Mouse (Mus musculus) embryonic facial prominence, embryonic 13.5 days (tissue): ENCODE results near the gene Slc12a9. TPM values are rescaled to one million over a fixed set of nuclear protein-coding genes. Genes with fewer than 3 reads are reported as not detected.
A peak's percentile ranks its signal among the peaks of the same experiment; 100 is the strongest.
"Not testable (repeated sequence)": the region's sequence is repeated elsewhere in the genome, so short reads cannot be mapped to it uniquely, and the experiment has no call there.

Experiments
- ATAC-seq: fragments of 200-750 bp; cut with Nextera tagmentation; 2 replicates; pipeline ENCODE4 v1.8.0; 2017; ENCODE audit warnings: low read depth; ENCODE audit not compliant: insufficient number of reproducible peaks, insufficient read depth, low FRiP score, low TSS enrichment
- H3K27ac ChIP-seq: fragments of 300-500 bp; sonication (generic); 2 replicates; pipeline ENCODE4 v1.5.1; 2015; ENCODE audit warnings: moderate library complexity, mild to moderate bottlenecking, inconsistent platforms
- H3K27me3 ChIP-seq: fragments of 300-500 bp; sonication (generic); 2 replicates; pipeline ENCODE4 v1.6.1; 2015; ENCODE audit warnings: mild to moderate bottlenecking, inconsistent platforms
- H3K36me3 ChIP-seq: fragments of 300-500 bp; sonication (generic); 2 replicates; pipeline ENCODE4 v1.6.1; 2015; ENCODE audit warnings: mild to moderate bottlenecking, inconsistent platforms
- H3K4me1 ChIP-seq: fragments of 300-500 bp; sonication (generic); 2 replicates; pipeline ENCODE4 v1.6.1; 2015; ENCODE audit warnings: inconsistent platforms
- H3K4me2 ChIP-seq: fragments of 300-500 bp; sonication (generic); 2 replicates; pipeline ENCODE4 v1.6.1; 2015; ENCODE audit warnings: moderate library complexity, mild to moderate bottlenecking, inconsistent platforms
- H3K4me3 ChIP-seq: fragments of 300-500 bp; sonication (generic); 2 replicates; pipeline ENCODE4 v1.5.1; 2015; ENCODE audit warnings: mild to moderate bottlenecking, inconsistent platforms
- H3K9ac ChIP-seq: fragments of 300-500 bp; sonication (generic); 2 replicates; pipeline ENCODE4 v1.6.1; 2015; ENCODE audit warnings: mild to moderate bottlenecking, inconsistent platforms
- H3K9me3 ChIP-seq: fragments of 300-500 bp; sonication (generic); 2 replicates; pipeline ENCODE4 v1.6.1; 2016; ENCODE audit warnings: inconsistent platforms
- WGBS: fragments of 180-500 bp; shearing (Covaris S2); methylation state at CpG from one replicate; pipeline ENCODE4 v1.1.7; 2015; ENCODE audit warnings: mixed read lengths; 5-methylcytosine and 5-hydroxymethylcytosine counted together
- microRNA-seq: library from miRNA; unstranded; fragments of <30 nt; microRNA quantifications from one replicate; pipeline ENCODE4, GENCODE M21; 2016
- polyA plus RNA-seq: library from polyadenylated mRNA; unstranded; fragments of >200 nt; fragmentation: Nextera tagmentation; extraction: Ambion mirVana; gene quantifications from 2 replicates; pipeline ENCODE4 v1.2.1, GENCODE M21; 2015

Gene Slc12a9
- polyA plus RNA-seq, 1 experiment from 2014 or later = 16.0 TPM

- H3K9me3 ChIP-seq = no peaks in the 10 kb centered on the region
- ATAC-seq = no peak
- H3K4me3 ChIP-seq = no peak overlapping the region
- H3K4me1 ChIP-seq = peaks cover 31% of the 10 kb centered on the region
- no peak overlapping the region for H3K27ac ChIP-seq
- H3K9ac ChIP-seq = no peak overlapping the region
- H3K27me3 ChIP-seq = peaks cover 40% of the 10 kb centered on the region
- WGBS = 64% methylated on average over 5 of the region's 5 CpGs
- H3K4me2 ChIP-seq = no peak overlapping the region
- no peaks in the 10 kb centered on the region for H3K36me3 ChIP-seq
Measured at GRCm38 (mm10) chr5:137285045-137285444, 48.4 kb downstream of the Slc12a9 start.

GRCm38 (mm10) chr5:137284411-137284810 is 49.0 kb downstream of the Slc12a9 start:
- not testable (repeated sequence) for H3K9ac ChIP-seq, H3K9me3 ChIP-seq, H3K4me3 ChIP-seq, ATAC-seq, H3K36me3 ChIP-seq, H3K4me2 ChIP-seq, H3K27ac ChIP-seq
- peaks cover 26% of the 10 kb centered on the region for H3K4me1 ChIP-seq
- WGBS = 85% methylated on average over 6 of the region's 6 CpGs
- H3K27me3 ChIP-seq = peaks cover 33% of the 10 kb centered on the region

DNA sequence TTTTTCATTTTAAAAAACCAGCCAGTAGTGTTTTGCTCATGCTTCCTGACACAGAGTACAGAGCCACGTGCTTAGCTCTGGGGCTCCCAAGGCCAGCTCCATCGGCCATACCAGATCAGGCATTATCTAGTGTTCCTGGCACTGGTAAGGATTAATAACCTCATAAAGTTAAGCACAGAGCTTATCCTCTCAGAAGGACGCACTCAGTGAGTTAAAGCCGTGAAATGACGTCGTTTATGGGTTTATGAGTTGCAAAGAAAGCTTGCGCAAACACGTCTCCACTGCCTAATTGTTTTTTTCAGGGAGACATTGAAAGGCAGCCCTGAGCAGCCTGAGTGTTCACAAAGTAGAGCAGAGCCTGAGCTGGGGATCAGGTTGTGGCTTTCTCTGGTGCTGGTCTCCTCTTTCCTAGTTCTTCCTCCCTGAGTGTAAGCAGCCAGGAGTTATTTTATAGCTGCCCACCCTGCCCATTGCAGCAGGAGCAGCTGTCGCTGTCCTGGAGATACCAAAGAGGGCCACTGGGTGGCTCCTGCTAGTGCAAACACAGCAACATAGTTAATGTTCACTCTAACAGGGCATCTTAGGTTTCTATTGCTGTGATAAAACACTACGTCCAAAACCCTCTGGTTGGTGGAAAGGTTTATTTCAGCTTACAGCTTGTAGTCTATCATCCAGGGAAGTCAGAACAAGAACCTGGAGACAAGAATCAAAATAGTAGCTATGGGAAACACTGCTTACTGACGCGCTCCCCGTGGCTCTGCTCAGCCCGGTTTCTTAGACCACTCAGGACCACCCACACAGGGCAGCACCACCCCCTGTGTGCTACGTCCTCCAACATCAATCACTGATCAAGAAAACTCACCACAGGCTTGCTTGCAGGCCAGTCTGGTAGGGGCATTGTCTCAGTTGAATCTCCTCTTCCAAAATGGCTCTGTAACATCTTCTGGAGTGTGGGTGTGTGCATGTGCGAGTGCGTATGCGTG is 55.7 kb downstream of the Slc12a9 start:
- H3K27ac ChIP-seq = no peak overlapping the region
- H3K4me1 ChIP-seq = no peaks in the 10 kb centered on the region
- H3K36me3 ChIP-seq = no peaks in the 10 kb centered on the region
- 59% methylated on average over 18 of the region's 18 CpGs for WGBS
- H3K4me3 ChIP-seq = no peak overlapping the region
- no peak for ATAC-seq
- H3K27me3 ChIP-seq = peaks cover 4% of the 10 kb centered on the region; the same call in 1 of the 2 replicates
- peaks cover 7% of the 10 kb centered on the region for H3K9me3 ChIP-seq
- no peak overlapping the region for H3K9ac ChIP-seq
- H3K4me2 ChIP-seq = no peak overlapping the region

DNA sequence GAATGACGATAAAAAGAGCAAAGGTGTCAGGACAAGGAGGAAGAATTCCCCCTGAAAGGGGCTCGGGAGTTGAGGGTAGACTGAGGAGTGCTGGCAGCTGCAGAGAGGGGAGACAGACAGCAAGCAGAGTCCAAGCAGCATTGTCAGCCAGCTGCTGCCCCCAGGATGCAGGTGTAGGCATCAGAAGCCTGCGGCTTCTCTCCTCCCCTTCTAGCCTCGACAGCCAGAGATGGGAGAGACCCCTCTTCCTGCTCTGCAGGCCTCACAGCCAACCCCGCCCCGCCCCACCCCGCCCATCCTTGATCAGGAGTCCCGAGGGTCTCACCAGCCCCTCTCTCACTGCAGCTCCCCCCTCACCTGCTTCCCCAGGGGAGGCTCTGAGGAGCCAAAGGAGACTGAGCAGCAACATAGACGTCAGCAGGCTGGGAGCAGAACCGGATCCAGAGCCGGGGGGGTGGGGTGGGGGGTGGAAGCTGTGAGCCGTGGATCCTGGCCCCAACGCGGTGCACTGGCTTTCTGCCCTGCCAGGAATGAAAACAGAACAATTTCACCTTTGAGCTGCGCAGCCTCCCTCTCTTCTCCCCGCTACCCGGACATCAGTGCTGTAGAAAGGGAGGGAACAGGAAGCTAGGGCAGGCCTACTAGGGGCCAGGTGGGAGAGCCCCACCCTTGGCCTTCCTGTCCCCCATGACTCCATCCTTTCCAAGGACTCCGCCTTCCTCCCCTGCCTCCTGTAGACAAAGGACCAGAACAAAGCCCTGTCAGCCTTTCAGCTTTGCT is 65.1 kb downstream of the Slc12a9 start:
- no peak for ATAC-seq
- 32% methylated on average over 17 of the region's 18 CpGs for WGBS
- Histone ChIP-seq H3K27me3 (no peaks in the 10 kb centered on the region; the same call in 1 of the 2 replicates), H3K4me2 (peak overlapping the region; percentile 30; the same call in 1 of the 2 replicates), H3K9me3 (peaks cover 6% of the 10 kb centered on the region), H3K4me3 (no peak overlapping the region), H3K4me1 (peaks cover 4% of the 10 kb centered on the region; the same call in 1 of the 2 replicates), H3K36me3 (no peaks in the 10 kb centered on the region), H3K27ac (no peak overlapping the region), H3K9ac (peak overlapping the region; percentile 36; the same call in 1 of the 2 replicates)

DNA sequence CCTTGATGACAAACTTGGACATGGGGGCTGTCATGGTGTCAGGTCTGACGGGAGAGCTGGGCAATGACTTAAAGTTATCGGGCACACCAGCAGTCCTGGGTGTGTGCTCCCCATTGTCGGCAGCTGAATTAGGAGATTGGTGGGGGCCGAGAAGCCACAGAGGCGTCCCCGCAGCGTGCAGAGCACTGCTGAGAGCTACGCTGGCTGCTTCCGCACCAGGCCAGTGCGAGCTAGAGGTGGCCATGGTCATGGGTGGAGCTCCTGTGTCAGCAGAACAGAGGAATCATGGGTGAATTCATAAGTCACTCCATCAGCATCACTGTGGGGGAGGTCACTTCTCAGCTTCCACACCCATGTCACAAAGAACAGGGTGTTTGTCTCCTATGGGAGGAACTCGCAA is 68.6 kb downstream of the Slc12a9 start:
- Histone ChIP-seq H3K27ac (no peak overlapping the region), H3K36me3 (no peaks in the 10 kb centered on the region), H3K4me1 (peaks cover 4% of the 10 kb centered on the region; the same call in 1 of the 2 replicates), H3K9me3 (no peaks in the 10 kb centered on the region), H3K9ac (no peak overlapping the region), H3K4me3 (no peak overlapping the region), H3K27me3 (no peaks in the 10 kb centered on the region; the same call in 1 of the 2 replicates), H3K4me2 (no peak overlapping the region)
- ATAC-seq = no peak
- WGBS = 93% methylated on average over 11 of the region's 11 CpGs

Small RNAs within 50 kb of the gene (microRNA-seq; reads per million reads assigned to microRNA genes)
- gene Mir7036 (0.55 reads per million), gene Mir8116 (not detected)

Other genes with a start within 250 kb of the Slc12a9 start
- gene Trim56, start 217.4 kb downstream of the Slc12a9 start, polyA plus RNA-seq = 8.7 and 8.8 TPM in 2 replicates
- gene Muc3, start 184.3 kb downstream of the Slc12a9 start, polyA plus RNA-seq = 5.1 TPM in 1 of 2 replicates, not detected in the other
- gene Muc3a, start 121.2 kb downstream of the Slc12a9 start, polyA plus RNA-seq = not detected in 2 replicates
- 2.7 and 3.3 TPM in 2 replicates for gene Ache, start 46.1 kb downstream of the Slc12a9 start, polyA plus RNA-seq
- 5.4 and 5.6 TPM in 2 replicates for gene Ufsp1, start 39.0 kb downstream of the Slc12a9 start, polyA plus RNA-seq
- gene Srrt, start 25.9 kb downstream of the Slc12a9 start, polyA plus RNA-seq = 143 and 148 TPM in 2 replicates
- gene Trip6, start 19.2 kb downstream of the Slc12a9 start, polyA plus RNA-seq = 106 TPM in 2 replicates
- 70.4 and 71.0 TPM in 2 replicates for gene Ephb4, start 16.5 kb upstream of the Slc12a9 start, polyA plus RNA-seq
- 0.11 and 0.17 TPM in 2 replicates for gene Zan, start 143.5 kb upstream of the Slc12a9 start, polyA plus RNA-seq
- 48.0 and 56.2 TPM in 2 replicates for gene Pop7, start 168.9 kb upstream of the Slc12a9 start, polyA plus RNA-seq
- gene Gigyf1, start 185.0 kb upstream of the Slc12a9 start, polyA plus RNA-seq = 16.3 and 17.1 TPM in 2 replicates
- gene Epo, start 199.6 kb upstream of the Slc12a9 start, polyA plus RNA-seq = not detected in 2 replicates
- 360 and 396 TPM in 2 replicates for gene Gnb2, start 199.9 kb upstream of the Slc12a9 start, polyA plus RNA-seq
- 2.8 and 4.5 TPM in 2 replicates for gene Actl6b, start 219.9 kb upstream of the Slc12a9 start, polyA plus RNA-seq
- gene Tfr2, start 236.2 kb upstream of the Slc12a9 start, polyA plus RNA-seq = 0.35 and 1.7 TPM in 2 replicates